In the genomic region with DNA sequence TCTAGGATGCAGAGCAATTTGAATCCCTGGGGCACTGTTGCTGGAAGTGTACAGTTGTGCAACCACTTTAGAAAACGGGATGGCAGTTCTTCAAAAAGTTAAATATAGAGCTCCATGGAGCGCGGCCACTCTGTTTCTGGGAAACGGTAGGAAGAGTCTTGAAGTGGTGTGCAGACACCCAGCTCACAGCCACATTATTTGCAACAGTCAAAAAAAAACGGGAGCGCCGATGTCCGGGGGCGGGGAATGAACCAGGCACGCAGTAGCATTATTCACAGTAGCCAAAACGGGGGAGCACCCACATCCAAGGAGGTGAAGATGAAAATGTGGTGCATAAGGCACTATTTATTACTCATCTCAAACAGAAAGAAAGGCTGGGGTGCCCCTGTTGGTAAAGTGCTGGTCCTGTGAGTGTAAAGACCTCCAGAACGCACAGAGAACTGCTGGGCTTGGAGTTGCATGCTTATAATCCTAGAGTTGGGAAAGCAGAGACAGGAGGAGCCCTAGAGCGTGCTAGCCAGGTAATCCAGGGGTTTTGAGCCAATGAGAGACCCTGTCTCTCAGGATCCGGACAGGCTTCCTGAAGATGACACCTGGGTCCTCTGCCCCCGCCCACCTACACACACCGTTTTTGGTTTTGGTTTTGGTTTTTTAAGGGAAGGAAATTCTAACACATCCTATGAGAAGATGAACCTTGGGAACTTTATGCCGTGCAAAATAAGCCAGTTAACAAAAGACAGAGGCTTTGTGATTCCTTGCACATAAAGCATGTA, we compare ENCODE assay signal across 20 mouse cellular contexts. TPM values are rescaled to one million over a fixed set of nuclear protein-coding genes. Genes with fewer than 3 reads are reported as not detected.
DNase-seq lines count a peak whose midpoint lies in the region; ATAC-seq and TF ChIP-seq lines count a peak whose summit lies in the region.
"Had no signal": no experiment of that assay in that cellular context is flagged by ENCODE, and none has a peak within 500 bp of the region (broad histone marks: within the 10 kb centered on the region; RNA-seq: fewer than 3 reads in every experiment).

No protein-coding gene starts in this region.

- intact Hi-C loops in left cerebral cortex, adult 2 months (cut with DNase I), result no loop called here

- peak; percentile 48 to 71 for DNase-seq in frontal cortex, adult 2 months (ENCODE audit: extremely low spot score in 1 of 2, low spot score in 1 of 2)
- no peak for DNase-seq in frontal cortex, postnatal 25 days (ENCODE audit: low spot score in 2 of 2)
- DNase-seq in CD4-positive helper T cell, adult 2 months (ENCODE audit: low read depth, low spot score), result peak; percentile 41
- DNase-seq in brain, adult 2 months (ENCODE audit: low read depth, low spot score), result peak; percentile 83
- peak; percentile 26 to 40 for DNase-seq in left cerebral cortex, adult 2 months (ENCODE audit: extremely low spot score in 1 of 2, low spot score in 2 of 2)
- no peak for DNase-seq in embryo, embryonic 11 days
- DNase-seq: cerebellum, adult 8-10 months; layer of hippocampus, adult 9-11 months; lung, postnatal 14 days; midbrain, embryonic 14.5 days; thymus, postnatal 4 days had no signal

- peak overlapping the region; percentile 45; the same call in 1 of the 2 replicates for H3K27ac ChIP-seq in left cerebral cortex, adult 2 months
- H3K27ac ChIP-seq in forebrain, embryonic 12.5 days, result no peak overlapping the region
- H3K27ac ChIP-seq: embryonic facial prominence, embryonic 12.5 days; forebrain, embryonic 13.5 days; neural tube, embryonic 12.5 days had no signal

- 83% methylated on average over 17 of the region's 17 CpGs for WGBS in forebrain, embryonic 12.5 days

- peak; percentile 16 for TF ChIP-seq CTCF in left cerebral cortex, adult 2 months (IDR thresholded peaks at IDR 0.05)

- no peak overlapping the region for H3K4me2 ChIP-seq in forebrain, embryonic 12.5 days
- H3K4me2 ChIP-seq: embryonic facial prominence, embryonic 12.5 days; forebrain, embryonic 13.5 days; neural tube, embryonic 12.5 days had no signal

- H3K9ac ChIP-seq in forebrain, embryonic 12.5 days, result no peak overlapping the region
- H3K9ac ChIP-seq: embryonic facial prominence, embryonic 12.5 days; forebrain, embryonic 13.5 days; neural tube, embryonic 12.5 days had no signal

- H3K27me3 ChIP-seq in forebrain, embryonic 12.5 days, result no peaks in the 10 kb centered on the region
- H3K27me3 ChIP-seq: embryonic facial prominence, embryonic 12.5 days; forebrain, embryonic 13.5 days; neural tube, embryonic 12.5 days had no signal

- 0 out of 2 replicates have a peak, but pooled peaks cover 2% of the 10 kb centered on the region for H3K9me3 ChIP-seq in forebrain, embryonic 12.5 days
- H3K9me3 ChIP-seq: forebrain, embryonic 13.5 days; neural tube, embryonic 12.5 days had no signal

- no peak overlapping the region for H3K4me3 ChIP-seq in left cerebral cortex, adult 2 months
- no peak overlapping the region for H3K4me3 ChIP-seq in forebrain, embryonic 12.5 days (replicated peaks)
- H3K4me3 ChIP-seq: embryonic facial prominence, embryonic 12.5 days; forebrain, embryonic 13.5 days; neural tube, embryonic 12.5 days had no signal

- ATAC-seq in forebrain, embryonic 12.5 days (ENCODE audit: low FRiP score), result no peak
- no peak for ATAC-seq in granulocyte monocyte progenitor cell, adult 5-6 weeks (replicated peaks; ENCODE audit: poor library complexity, severe bottlenecking)
- ATAC-seq: forebrain, embryonic 13.5 days; Patski had no signal

- H3K36me3 ChIP-seq in forebrain, embryonic 12.5 days (replicated peaks), result no peaks in the 10 kb centered on the region
- H3K36me3 ChIP-seq: embryonic facial prominence, embryonic 12.5 days; neural tube, embryonic 12.5 days had no signal

- no peaks in the 10 kb centered on the region for H3K4me1 ChIP-seq in forebrain, embryonic 12.5 days
- H3K4me1 ChIP-seq: embryonic facial prominence, embryonic 12.5 days; forebrain, embryonic 13.5 days; neural tube, embryonic 12.5 days had no signal

RNA-seq across cellular contexts. Expression of gene Fbxo45, which starts 32.0 kb away (rescaled TPM):
- 23.1 and 25.6 TPM in 2 replicates for polyA plus RNA-seq in frontal cortex, adult 2 months (2012; rRNA removed)
- total RNA-seq in left cerebral cortex, adult 2 months (2021), result 10 to 100 TPM; 46.6 to 50.7 TPM
- polyA plus RNA-seq in forebrain, embryonic 12.5 days (2016; fragmentation: Nextera tagmentation; extraction: Ambion mirVana), result 14.3 and 25.8 TPM in 2 replicates
- 10.8 and 17.9 TPM in 2 replicates for total RNA-seq in granulocyte monocyte progenitor cell, adult 5-6 weeks (2014; fragmentation: Nextera tagmentation)
- 21.9 and 22.5 TPM in 2 replicates for total RNA-seq in granulocyte monocyte progenitor cell, adult 5-6 weeks (2017)

RNA-seq across cellular contexts. Expression of gene Wdr53, which starts 32.0 kb away (rescaled TPM):
- polyA plus RNA-seq in frontal cortex, adult 2 months (2012; rRNA removed), result 10.6 and 11.9 TPM in 2 replicates
- total RNA-seq in left cerebral cortex, adult 2 months (2021), result 10 to 100 TPM in 1 of 2 experiments, 1 to 10 TPM in 1; 9.3 to 12.0 TPM
- 16.8 and 17.8 TPM in 2 replicates for polyA plus RNA-seq in forebrain, embryonic 12.5 days (2016; fragmentation: Nextera tagmentation; extraction: Ambion mirVana)
- total RNA-seq in granulocyte monocyte progenitor cell, adult 5-6 weeks (2014; fragmentation: Nextera tagmentation), result 13.5 and 22.1 TPM in 2 replicates
- 12.9 and 16.0 TPM in 2 replicates for total RNA-seq in granulocyte monocyte progenitor cell, adult 5-6 weeks (2017)

RNA-seq across cellular contexts. Expression of gene Bex6, which starts 35.4 kb away (rescaled TPM):
- not detected in 2 replicates for polyA plus RNA-seq in frontal cortex, adult 2 months (2012; rRNA removed)
- not detected for total RNA-seq in left cerebral cortex, adult 2 months (2021)
- polyA plus RNA-seq in forebrain, embryonic 12.5 days (2016; fragmentation: Nextera tagmentation; extraction: Ambion mirVana), result not detected in 2 replicates
- 102 and 159 TPM in 2 replicates for total RNA-seq in granulocyte monocyte progenitor cell, adult 5-6 weeks (2014; fragmentation: Nextera tagmentation)
- 86.7 and 90.4 TPM in 2 replicates for total RNA-seq in granulocyte monocyte progenitor cell, adult 5-6 weeks (2017)
- total RNA-seq: heart, postnatal 14 days; liver, adult 2 months had no signal
- polyA plus RNA-seq: forebrain, embryonic 13.5 days; kidney, embryonic 14.5 days; liver, adult 2 months; midbrain, embryonic 14.5 days; neural tube, embryonic 12.5 days; Patski had no signal

RNA-seq across cellular contexts. Expression of gene Nrros, which starts 49.6 kb away (rescaled TPM):
- polyA plus RNA-seq in frontal cortex, adult 2 months (2012; rRNA removed), result 5.7 and 6.9 TPM in 2 replicates
- total RNA-seq in left cerebral cortex, adult 2 months (2021), result 1 to 10 TPM; 8.7 to 9.1 TPM
- 6.8 and 7.4 TPM in 2 replicates for polyA plus RNA-seq in forebrain, embryonic 12.5 days (2016; fragmentation: Nextera tagmentation; extraction: Ambion mirVana)
- total RNA-seq in granulocyte monocyte progenitor cell, adult 5-6 weeks (2014; fragmentation: Nextera tagmentation), result 185 and 192 TPM in 2 replicates
- 110 and 119 TPM in 2 replicates for total RNA-seq in granulocyte monocyte progenitor cell, adult 5-6 weeks (2017)
- polyA plus RNA-seq: Patski had no signal

RNA-seq across cellular contexts. Expression of gene Smco1, which starts 56.3 kb away (rescaled TPM):
- polyA plus RNA-seq in frontal cortex, adult 2 months (2012; rRNA removed), result 0.13 and 0.26 TPM in 2 replicates
- total RNA-seq in left cerebral cortex, adult 2 months (2021), result under 1 TPM in 1 of 2 experiments, not detected in 1; 0.40 TPM
- polyA plus RNA-seq in forebrain, embryonic 12.5 days (2016; fragmentation: Nextera tagmentation; extraction: Ambion mirVana), result not detected in 2 replicates
- not detected in 2 replicates for total RNA-seq in granulocyte monocyte progenitor cell, adult 5-6 weeks (2014; fragmentation: Nextera tagmentation)
- not detected in 2 replicates for total RNA-seq in granulocyte monocyte progenitor cell, adult 5-6 weeks (2017)
- total RNA-seq: liver, adult 2 months had no signal
- polyA plus RNA-seq: embryonic facial prominence, embryonic 12.5 days; forebrain, embryonic 13.5 days; kidney, embryonic 14.5 days; liver, adult 2 months; midbrain, embryonic 14.5 days; neural tube, embryonic 12.5 days had no signal

Comparison
In these comparisons a context has a peak if more than half of its experiments do, and no peak if none do; other contexts are left out.
1. DNase-seq: peak in frontal cortex, adult 2 months (2 of 2), CD4-positive helper T cell, adult 2 months (single experiment), brain, adult 2 months (single experiment) and left cerebral cortex, adult 2 months (2 of 2); none in frontal cortex, postnatal 25 days (0 of 2) and embryo, embryonic 11 days (single experiment).
2. RNA of gene Bex6, which starts 35.4 kb away (total RNA-seq): 86.7 to 159 TPM in granulocyte monocyte progenitor cell, adult 5-6 weeks; not detected in left cerebral cortex, adult 2 months; every median in the first group is over 10 times any median in the second.